Mouse (Mus musculus): ENCODE measurements around the gene Mical3.
"Not testable (repeated sequence)": the region's sequence is repeated elsewhere in the genome, so short reads cannot be mapped to it uniquely, and the experiment has no call there.

Gene Mical3

DNA sequence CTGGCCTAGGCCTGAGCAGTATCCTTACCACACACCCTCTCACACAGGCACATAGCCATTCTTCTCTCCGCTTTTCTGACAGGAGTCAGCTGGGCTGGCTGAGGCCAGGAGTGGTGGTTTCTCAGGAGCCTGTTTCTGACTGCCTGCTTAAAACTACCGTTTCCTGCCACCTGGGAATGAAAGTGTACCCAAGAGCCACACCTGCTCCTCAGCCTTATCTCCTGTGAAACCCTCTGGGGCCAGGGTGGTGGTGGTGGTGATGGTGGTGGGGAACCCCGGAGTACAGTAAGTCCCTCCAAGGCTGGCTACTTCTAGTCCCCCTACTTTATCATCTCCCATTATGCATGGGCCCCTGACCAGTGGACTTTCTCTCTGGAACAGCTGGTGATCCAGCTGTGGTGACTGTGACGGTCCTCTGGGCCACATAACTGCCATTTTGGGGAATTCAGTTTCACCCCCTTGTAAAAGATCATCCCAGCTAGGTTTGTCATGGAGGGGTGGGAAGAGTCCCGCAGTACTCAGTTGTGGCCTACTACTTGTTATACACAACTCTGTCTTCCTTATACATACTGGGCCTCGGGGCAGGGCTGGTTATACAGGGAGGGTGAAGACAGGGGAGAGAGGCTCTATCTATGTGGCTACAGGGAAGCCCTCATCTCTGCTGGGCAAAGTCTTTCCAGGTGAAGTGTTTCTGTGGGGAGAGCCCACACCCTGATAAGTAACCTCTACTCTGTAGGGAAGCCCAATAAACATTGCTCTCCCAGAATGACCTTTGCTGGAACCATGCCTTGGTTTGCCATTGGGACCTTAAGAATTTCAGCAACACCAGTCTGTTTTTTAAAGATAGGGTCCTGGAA, 200.1 kb downstream of the Mical3 start:
- DNase-seq (ENCODE audit: low spot score): no peak

DNA sequence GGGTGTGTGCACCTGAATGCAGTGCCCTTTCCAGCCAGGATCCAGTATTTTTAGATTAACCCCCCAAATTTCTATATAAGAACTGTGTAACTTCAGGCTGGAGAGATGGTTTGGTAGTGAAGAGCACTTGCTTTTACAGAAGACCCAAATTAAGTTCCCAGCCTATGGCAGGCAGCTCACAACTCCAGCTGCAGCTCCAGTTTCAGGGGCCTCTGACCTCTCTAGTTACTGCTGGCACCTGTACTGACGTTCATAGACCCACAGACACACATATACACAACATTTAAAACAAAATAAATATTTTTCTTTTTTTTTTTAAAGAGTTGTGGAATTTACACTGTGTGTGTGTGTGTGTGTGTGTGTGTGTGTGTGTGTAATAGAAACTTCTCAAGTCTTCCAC, 201.4 kb downstream of the Mical3 start:
- DNase-seq (ENCODE audit: low spot score): no peak

DNA sequence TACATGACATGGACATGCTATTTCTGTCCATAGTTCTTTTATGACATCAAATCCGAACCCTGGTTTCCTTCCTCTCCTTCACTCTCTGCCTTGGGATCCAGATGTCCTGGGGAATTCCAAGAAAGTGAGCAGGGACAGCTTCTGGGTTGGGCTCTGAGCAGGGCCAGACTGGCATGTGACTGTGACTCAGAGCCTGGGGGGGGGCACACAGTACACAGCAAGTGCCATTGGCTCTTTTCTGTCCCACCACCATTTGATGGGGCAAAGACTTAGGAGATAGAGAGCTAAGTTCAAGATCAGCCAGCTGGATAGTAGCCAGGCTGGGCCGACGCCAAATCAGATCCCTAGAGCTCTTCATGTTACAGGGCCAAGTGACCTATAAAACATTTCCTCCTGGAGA, 203.0 kb downstream of the Mical3 start:
- peak; percentile 86 for DNase-seq (ENCODE audit: low spot score)

DNA sequence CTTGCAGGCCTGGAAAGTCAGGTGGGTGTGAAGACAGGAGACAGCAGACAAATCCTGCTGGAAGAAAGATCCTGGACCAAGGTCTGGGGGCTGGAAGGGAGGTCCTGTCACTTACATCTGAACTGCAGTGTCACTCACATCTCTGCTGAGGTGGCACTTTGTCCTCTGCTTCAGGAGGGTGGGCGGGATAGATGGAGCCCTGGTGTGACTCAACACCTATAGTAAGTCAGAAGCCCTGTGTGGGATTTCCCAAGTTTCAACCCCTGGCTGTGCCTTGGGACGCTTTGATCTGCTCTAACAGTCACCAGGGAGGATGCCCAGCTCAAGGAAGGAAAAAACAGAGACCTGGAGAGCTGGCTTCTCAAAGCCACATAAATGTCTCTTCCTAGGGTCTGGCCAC, 203.9 kb downstream of the Mical3 start:
- no peak for DNase-seq (ENCODE audit: low spot score)

DNA sequence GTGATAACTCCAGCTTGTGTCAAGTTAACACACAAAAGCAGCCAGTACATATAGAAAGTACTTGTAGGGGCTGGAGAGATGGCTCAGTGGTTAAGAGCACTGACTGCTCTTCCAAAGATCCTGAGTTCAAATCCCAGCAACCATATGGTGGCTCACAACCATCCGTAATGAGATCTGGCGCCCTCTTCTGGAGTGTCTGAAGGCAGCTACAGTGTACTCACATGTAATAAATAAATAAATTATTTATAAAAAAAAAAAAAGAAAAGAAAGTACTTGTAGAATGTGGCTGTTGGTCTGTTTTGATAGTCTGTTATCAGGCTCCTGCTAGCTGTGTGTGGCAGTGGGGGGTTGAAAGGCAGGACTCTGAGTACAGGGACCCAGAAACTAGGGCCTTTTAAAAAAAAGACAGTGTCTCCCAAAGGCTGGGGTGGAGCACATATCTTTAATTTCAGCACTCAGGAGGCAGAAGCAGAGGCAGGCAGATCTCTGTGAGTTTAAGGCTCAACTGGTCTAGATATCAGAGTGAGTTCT, 205.9 kb downstream of the Mical3 start:
- DNase-seq (ENCODE audit: low spot score): not testable (repeated sequence)

DNA sequence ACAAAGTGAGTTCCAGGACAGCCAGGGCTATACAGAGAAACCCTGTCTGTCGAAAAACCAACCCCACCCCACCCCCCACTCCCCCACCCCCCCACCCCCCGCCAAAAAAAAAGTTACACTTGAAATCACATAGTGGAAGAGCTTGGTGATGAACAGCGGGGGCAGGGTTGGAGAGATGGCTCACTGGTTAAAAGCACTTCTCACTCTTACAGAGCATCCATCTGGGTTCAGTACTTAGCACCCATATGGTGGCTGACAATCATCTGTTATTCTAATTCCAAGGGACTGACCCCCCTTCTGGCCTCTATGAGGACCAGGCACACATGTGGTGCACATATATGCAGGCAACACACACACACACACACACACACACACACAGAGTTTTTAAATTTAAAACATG, 212.8 kb downstream of the Mical3 start:
- no peak for DNase-seq (ENCODE audit: low spot score)

DNA sequence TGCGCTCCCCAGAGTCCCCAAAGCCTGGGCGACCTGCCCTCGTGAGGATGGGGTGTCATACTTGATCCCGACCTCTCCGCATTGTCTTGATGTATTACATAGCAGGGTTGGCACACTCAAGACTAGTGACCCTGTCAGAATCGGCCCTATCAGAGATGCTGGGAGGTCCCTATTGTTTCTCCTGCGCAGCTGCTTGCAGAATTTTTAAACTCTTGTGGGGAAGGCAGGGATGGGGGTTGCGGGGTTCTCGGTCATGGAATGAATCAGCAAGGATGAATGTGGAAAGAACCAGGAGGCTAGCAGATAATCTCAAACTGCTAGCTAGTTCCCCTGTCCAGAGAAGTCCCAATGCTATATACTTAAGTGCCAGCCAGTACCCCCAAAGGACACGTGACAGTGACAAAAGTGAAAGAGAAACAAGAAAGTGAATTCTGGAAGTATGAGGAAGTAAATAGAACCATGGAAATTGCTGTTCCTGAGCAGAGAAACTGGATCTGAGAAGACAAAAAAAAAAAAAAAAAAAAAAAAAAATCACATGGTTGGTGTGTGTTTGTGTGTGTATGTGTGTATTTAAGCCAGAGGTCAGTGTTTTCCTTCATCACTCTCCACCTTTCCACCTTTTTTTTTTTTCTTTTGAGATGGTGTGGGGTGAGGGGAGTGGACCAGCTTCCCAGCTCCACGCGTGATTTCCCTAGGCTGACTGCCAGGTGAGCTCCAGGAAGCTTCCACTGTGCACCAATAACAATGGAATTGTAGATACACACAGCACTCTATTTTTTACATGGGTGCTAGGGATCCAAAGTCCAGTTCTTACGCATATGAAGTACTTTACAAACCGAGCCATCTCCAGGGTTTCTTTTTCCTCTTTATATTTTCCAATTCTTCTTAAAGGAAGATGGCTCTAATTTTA, 213.6 kb downstream of the Mical3 start:
- DNase-seq (ENCODE audit: low spot score): peak; percentile 51

DNA sequence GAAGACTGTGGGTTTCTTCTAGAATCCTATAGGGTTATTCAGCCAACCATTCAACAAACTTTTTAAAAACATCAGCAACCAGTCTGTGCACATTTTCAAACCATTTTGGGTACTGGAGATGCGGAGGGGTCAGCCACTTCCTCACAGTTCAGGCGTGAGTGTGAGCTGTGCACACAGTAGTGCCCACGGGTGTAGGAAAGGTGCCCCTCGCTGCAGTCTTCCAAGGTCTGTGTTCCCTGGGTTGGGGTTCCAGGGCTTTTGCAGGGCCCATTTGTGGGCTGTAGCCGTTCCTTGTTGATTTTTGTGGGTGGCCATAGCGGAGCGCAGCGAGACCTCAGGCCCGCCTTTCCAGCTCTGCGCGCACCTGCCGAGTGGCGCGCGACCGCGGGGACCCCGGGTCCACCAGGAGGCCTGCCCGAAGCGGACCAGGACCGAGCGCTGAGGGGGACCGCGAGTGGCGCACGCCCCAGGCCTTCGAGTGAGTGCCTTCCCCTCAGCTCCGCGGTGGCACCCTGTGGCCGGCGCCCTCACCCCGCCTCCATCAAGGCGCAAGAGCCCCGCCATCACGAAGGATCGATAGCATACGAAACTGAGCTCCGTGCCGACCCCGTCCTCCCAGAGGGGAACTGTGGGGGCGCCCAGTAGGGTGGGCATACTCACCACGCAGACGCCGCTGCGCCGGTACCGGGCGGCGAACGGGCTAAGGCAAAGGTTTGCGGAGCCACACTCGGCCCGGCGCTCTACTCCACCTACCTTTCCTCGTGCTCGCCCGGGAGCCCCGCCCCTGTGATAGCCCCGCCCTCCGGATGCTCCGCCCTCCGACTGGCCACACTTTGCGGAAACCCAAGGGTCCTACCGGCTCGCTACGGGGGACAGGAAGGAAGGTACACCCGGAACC, 214.5 kb downstream of the Mical3 start, which contains the start of gene Bid:
Gene Bid (minus strand): TSS at position 780 of the 898 bp plus-strand sequence.
- DNase-seq (ENCODE audit: low spot score): peak; percentile 91

DNA sequence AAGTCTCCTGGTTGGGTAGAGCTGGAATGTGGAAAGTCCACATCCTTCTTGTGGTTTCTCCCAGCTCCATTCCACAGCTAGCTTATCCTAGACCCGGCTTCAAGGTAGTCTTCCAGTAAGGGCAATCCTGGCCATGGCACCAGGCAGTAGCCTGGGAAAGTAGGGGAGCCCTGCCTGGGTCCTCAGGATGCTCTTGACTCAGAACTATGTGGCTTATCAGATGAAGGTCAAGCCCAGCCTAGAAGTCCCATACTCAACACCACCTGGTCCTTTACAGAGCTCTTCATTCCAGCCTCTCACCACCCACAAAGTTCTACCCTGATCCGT, 215.2 kb downstream of the Mical3 start:
- DNase-seq (ENCODE audit: low spot score): no peak

DNA sequence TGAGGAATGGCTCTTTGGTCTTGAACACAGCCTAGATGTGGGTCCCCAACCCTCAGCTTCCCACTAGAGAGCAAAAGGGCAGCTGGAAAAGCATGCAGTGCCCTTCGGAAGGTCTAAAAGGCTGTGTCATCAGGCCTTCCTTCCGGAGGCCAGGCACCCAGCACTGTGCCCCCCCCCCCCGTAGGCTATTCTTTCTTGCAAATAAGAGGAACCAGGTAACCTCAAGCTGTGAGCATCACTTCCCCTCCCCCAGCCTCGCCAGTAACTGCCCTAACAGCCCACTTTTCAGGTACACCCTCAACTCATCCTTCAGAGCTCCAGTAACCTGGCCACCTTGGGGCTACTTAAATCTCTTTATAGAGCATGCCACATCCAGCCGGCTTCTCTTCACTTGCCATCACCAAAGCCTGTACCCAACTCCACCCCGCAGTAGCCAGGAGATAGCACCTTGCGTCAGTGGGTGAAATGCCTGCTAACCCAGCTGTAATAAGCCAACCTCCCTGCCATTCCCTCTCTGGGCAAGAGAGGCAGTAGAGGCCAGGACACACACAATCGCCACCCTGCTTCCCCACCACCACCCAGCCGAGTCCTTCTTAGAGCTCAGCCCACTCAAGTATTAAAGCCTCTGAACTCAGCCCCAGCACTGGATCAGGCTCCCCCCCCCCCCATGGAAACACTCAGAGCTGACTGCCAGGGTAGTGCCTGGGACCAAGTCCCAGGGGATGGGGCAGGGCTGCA, 215.7 kb downstream of the Mical3 start:
- DNase-seq (ENCODE audit: low spot score): peak; percentile 79

DNA sequence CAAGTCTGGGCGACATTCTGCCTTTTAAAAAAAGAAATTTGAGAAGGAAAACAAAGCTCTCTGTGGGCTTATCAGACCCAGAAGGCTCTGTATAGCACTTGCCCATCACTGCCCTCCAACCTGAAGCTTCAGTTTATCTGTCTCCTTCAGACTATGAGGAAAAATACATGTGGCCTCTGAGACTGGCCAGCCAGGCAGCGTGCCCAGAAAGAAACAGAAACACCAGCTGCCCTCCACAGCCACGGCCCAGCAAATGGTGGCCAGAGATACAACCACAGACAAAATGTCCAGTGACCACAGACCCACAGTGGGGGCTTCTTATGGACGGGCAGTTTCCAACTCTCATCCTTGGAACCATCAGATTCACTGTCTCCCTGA, 216.3 kb downstream of the Mical3 start:
- DNase-seq (ENCODE audit: low spot score): peak; percentile 64

DNA sequence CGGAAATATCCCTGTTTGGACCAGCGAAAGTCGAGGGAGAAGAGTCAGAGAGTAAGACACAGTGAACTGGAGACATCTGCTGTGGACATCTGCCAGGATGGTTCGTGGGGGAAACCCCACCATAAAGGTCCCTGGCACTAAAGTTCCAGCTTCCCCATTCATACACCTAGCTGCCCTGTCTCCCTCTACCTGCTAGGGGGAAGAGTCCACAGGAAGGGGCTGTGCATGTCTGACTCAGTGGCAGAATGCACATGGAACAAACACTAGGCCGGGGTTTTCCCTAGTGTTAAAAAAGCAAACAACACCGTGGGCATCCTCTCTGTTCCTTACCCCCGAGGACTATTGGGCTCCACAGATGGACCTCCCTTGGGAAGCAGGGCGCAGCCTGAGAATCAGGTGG, 217.0 kb downstream of the Mical3 start:
- no peak for DNase-seq (ENCODE audit: low spot score)

DNA sequence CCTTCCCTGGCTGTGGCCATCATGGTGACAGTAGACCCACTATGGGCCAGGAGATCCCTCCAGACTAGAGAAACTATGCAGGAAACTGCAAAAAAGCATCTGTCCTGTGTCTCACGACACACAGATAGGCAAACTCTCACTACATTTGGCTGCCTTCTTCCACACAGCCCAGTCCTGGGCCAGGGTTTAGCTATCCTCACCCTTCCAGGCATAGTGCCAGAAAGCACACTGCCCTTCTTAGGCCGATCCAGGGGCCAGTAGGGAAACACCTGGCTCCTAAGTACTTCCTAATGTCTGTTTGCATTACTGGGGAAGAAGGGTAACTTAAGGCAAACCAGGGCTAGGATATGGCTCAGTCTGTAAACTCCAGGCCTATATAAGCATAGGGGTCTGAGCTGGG, 217.9 kb downstream of the Mical3 start:
- peak; percentile 67 for DNase-seq (ENCODE audit: low spot score)

DNA sequence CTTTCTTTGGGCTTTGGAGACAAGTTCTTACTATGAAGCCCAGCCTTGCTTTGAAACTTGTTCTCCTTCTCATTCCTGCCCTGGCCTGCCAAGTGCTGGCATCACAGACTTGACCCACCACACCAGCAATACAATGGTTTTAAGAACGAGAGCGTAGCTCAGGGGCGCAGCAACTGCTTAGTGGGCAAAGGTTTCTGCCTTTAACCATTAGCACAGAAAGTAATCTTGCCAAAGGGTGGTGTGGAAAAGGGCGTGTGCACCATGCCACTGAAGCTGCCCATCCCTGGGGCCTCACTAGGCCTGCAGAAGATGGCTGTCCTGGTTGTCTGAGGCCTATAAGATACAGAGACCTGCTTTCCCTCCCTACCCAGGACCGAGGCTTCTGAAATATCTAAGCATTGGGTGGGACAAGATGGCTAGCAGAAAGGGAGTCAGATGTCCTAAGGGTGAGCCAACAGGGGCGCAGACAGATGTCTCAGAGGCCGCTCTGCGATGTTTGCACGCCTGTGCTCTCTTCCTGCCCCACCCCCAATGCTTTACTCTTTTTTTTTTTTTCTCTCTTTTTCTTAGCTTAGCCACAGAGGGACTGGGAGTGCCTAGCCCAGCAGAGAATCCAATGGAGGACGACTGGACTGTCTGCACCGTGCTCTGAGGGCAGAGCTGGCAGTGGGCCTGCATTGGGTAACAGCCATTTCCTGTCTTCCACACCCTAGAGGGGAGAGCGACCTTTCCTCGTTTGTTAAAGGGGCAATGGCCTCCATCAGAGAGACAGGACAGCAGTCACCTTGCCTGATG, 219.4 kb downstream of the Mical3 start:
- peak; percentile 48 for DNase-seq (ENCODE audit: low spot score)

DNA sequence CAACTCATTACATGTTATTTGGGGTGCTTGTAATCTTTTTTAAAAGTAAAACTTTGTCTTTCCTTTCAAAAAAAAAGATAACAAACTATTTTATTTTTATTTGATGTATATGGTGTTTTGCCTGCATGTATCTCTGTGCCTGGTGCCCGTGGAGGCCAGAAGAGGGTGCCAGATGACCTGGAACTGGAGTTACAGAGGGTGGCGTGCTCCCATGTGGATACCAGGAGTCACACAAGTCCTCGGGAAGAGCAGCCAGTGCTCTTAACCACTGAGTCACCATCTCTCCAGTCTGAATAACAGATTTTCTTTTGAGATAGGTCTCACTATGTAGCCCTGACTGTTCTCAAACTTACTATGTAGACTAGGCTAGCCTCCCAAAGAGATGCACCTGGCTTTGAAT, 221.3 kb downstream of the Mical3 start:
- no peak for DNase-seq (ENCODE audit: low spot score)

DNA sequence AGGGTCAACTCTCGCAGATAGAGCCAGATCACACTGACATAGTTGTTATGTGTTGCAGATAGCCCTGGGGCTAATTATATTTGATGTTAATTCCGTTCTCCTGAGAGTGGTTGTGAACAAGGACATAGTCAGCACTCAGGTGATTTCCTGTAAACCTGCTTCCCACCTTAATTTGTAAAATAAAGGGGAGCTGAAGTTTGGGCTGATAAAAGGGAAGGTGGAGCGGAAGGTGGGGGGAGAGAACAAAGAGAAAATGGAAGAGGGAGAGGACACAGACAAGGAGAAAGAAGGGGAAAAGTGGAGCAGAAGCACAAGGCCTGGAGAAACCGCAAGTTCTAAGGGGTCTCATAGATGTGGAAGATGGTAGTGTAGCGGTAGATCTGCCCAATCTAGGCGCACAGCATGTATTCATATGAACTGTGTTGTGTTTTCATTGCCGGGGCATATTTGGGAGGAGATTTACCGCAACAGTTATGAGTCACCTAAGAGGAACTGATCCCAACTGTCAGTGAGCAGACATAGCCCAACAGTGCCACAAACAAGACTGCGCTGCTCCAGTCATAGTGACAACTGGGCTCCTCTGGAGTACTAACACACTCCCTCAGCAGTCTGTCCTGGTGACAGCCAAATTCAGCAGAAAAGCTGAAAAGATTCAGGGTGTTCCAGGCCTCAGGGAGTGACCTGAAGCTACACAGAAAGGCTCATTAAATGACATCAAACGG, 222.8 kb downstream of the Mical3 start:
- DNase-seq (ENCODE audit: low spot score): not testable (repeated sequence)

DNA sequence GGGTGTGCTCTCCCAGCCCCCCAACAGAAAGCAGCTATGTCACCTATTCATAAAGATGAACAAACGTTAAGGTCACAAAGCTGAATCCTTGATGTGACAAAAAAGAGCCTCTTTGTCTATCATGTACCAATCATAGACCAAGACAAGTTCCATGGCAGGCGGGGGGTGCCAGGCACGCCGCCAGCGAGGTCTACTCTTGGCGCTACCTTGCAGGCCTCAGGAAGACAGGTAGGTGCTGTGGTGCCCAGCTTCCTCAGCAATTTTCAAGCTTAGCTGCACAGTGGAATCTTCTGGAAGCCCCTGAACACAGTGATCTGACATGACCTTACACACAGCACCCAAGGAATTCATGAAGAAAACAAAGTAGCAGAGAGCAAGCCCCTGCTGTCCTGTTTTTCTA, 224.3 kb downstream of the Mical3 start:
- DNase-seq (ENCODE audit: low spot score): no peak

DNA sequence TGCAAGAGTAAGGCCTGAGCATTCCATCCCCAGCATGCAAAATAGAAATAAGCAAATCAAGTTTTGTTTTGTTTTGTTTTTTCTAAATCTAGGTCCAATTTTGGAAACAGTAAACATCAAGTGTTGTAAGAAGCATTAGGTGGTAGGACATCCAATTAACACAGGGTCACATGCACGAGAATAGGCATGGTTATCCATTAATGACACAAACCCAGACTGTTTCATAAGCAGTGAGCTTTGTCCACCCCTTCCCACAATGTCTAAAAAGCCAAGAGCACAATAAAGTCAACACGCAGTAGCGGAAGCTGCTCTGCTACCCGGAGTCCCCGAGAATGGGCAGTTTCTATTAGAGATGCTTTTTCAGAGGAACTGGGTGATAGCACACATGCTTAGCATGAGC, 225.7 kb downstream of the Mical3 start:
- DNase-seq (ENCODE audit: low spot score): no peak

DNA sequence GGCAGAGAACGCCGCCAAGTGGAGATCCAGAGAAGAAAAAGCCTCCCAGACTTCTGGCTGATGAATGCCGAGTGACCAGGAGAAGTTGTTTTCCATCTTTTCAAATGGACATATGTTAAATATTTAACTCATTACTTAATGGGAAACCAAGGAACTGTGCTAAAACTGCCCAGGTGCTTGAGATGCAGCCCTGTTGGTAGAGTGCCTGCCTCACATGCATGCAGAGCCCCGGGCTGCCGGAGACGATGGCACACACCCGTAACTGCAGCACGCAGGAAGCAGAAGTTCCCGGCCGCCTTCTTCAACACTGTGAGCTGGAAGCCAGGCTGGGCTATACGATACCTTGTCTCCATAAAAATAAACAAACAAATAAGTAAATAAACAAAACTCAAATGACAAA, 226.8 kb downstream of the Mical3 start:
- DNase-seq (ENCODE audit: low spot score): no peak

DNA sequence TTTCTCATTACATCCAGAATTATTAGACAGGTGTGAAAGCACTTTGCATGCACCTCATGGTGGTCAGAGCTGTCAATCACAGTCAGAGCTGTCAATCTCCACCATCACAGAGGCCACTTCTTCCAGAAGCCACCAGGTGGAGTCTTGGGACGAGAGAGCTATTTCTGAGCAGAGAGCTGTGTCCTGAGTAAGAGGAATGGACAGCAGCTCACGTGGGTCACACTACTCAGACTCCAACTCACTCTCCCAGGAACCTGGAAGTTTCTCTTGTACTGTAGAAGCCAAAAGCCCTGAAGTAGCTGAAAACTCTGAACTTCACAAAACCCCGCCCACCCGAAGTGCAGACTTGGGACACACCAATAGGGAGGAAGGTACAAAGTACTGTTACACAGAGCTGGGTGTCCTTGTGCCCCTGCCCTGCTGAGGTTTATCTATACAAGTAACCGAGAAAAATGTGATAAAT, 227.3 kb downstream of the Mical3 start:
- DNase-seq (ENCODE audit: low spot score): peak; percentile 69
